Mouse (Mus musculus) testis, adult 2 months (tissue): ENCODE results near the gene 4930556J24Rik.

ENCODE experiments used
- CTCF ChIP-seq: fragments of 200-500 bp; IDR thresholded peaks from 2 replicates; pipeline ENCODE4 v1.5.1; 2012; ENCODE audit warnings: low read depth, mild to moderate bottlenecking, inconsistent platforms, low read length, moderate library complexity; ENCODE audit not compliant: control insufficient read depth, insufficient read depth, insufficient replicate concordance
- POLR2A ChIP-seq: fragments of 200-500 bp; IDR thresholded peaks from 2 replicates; pipeline ENCODE4 v1.6.1; 2012; ENCODE audit warnings: low read depth, mild to moderate bottlenecking, inconsistent platforms, low read length, moderate library complexity; ENCODE audit not compliant: control insufficient read depth

- TF ChIP-seq CTCF: no peak
- TF ChIP-seq POLR2A: no peak
These were observed 71.1 kb downstream of the 4930556J24Rik start for GRCm38 (mm10) chr11:3905446-3905845.
